Mouse (Mus musculus) MEL (cell line): ENCODE data around the gene Arpp21. TPM values are rescaled to one million over a fixed set of nuclear protein-coding genes. Genes with fewer than 3 reads are reported as not detected.

Experiments
- DNase-seq: peaks from one replicate; pipeline ENCODE4 v3.0.0; 2011; ENCODE audit warnings: low read depth, low spot score
- H3K27ac ChIP-seq: 2 replicates; pipeline ENCODE4 v1.5.1; 2012; ENCODE audit warnings: low read depth, mild to moderate bottlenecking, control low read depth, low read length, moderate library complexity; ENCODE audit not compliant: control insufficient read depth
- H3K27me3 ChIP-seq, 2 experiments: fragments of 150-350 bp in 1 of 2; sonication (generic) in 1 of 2; 2 replicates each; pipeline ENCODE4 v1.6.1; 2012; ENCODE audit warnings: low read length in 2 of 2, mild to moderate bottlenecking in 2 of 2, improper control_type of control experiment in 1 of 2, moderate library complexity in 1 of 2; ENCODE audit not compliant: insufficient read depth in 2 of 2, control insufficient read depth in 1 of 2
- H3K36me3 ChIP-seq, 2 experiments: 2 replicates each; pipeline ENCODE4 v1.6.1; 2012 to 2014; ENCODE audit warnings: low read length in 2 of 2, improper control_type of control experiment in 1 of 2, inconsistent platforms in 1 of 2, mild to moderate bottlenecking in 1 of 2; ENCODE audit not compliant: insufficient read depth in 2 of 2, control insufficient read depth in 1 of 2
- H3K4me1 ChIP-seq, 2 experiments: fragments of 150-350 bp in 1 of 2; sonication (generic) in 1 of 2; 2 replicates each; pipeline ENCODE4 v1.6.1; 2012; ENCODE audit warnings: low read length in 2 of 2, improper control_type of control experiment in 1 of 2, mild to moderate bottlenecking in 1 of 2; ENCODE audit not compliant: insufficient read depth in 2 of 2, control insufficient read depth in 1 of 2
- H3K4me3 ChIP-seq, 2 experiments: fragments of 150-350 bp in 1 of 2; sonication (generic) in 1 of 2; 2 replicates each; pipeline ENCODE4 v1.5.1; 2012; ENCODE audit warnings: low read depth in 2 of 2, low read length in 2 of 2, mild to moderate bottlenecking in 2 of 2, moderate library complexity in 2 of 2, control low read depth in 1 of 2, improper control_type of control experiment in 1 of 2; ENCODE audit not compliant: control insufficient read depth in 1 of 2, insufficient read depth in 1 of 2
- H3K79me2 ChIP-seq: 2 replicates; pipeline ENCODE4 v1.6.1; 2012; ENCODE audit warnings: mild to moderate bottlenecking, low read length, moderate library complexity; ENCODE audit not compliant: control insufficient read depth, poor library complexity, insufficient read depth
- H3K9ac ChIP-seq: 2 replicates; pipeline ENCODE4 v1.6.1; 2012; ENCODE audit warnings: low read depth, mild to moderate bottlenecking, control low read depth, low read length, moderate library complexity; ENCODE audit not compliant: control insufficient read depth, poor library complexity, severe bottlenecking
- H3K9me3 ChIP-seq: fragments of 150-350 bp; sonication (generic); replicated peaks from 2 replicates; pipeline ENCODE4 v1.6.1; 2012; ENCODE audit warnings: mild to moderate bottlenecking, low read length, improper control_type of control experiment, moderate library complexity; ENCODE audit not compliant: insufficient read depth
- CHD1 ChIP-seq: IDR thresholded peaks from 2 replicates; pipeline ENCODE4 v1.6.1; 2012; ENCODE audit warnings: low read depth, mild to moderate bottlenecking, inconsistent platforms, low read length, improper control_type of control experiment
- CHD2 ChIP-seq: IDR thresholded peaks from 2 replicates; pipeline ENCODE4 v1.6.1; 2011; ENCODE audit warnings: low read length, improper control_type of control experiment
- EP300 ChIP-seq, 2 experiments: IDR thresholded peaks; 2 replicates each; pipeline ENCODE4 v1.6.1; 2011; ENCODE audit warnings: improper control_type of control experiment in 2 of 2, low read length in 2 of 2, low read depth in 1 of 2, mild to moderate bottlenecking in 1 of 2
- ETS1 ChIP-seq: IDR thresholded peaks from 2 replicates; pipeline ENCODE4 v1.6.1; 2012; ENCODE audit warnings: low read depth, mild to moderate bottlenecking, inconsistent platforms, low read length, improper control_type of control experiment, moderate library complexity
- GATA1 ChIP-seq: IDR thresholded peaks from 2 replicates; pipeline ENCODE4 v1.6.1; 2011; ENCODE audit warnings: low read depth, low read length, improper control_type of control experiment
- HCFC1 ChIP-seq: IDR thresholded peaks from 2 replicates; pipeline ENCODE4 v1.6.1; 2012; ENCODE audit warnings: low read depth, mild to moderate bottlenecking, inconsistent platforms, low read length, improper control_type of control experiment, moderate library complexity
- JUND ChIP-seq: IDR thresholded peaks from 2 replicates; pipeline ENCODE4 v1.6.1; 2011; ENCODE audit warnings: low read depth, mild to moderate bottlenecking, improper control_type of control experiment, low read length
- KAT2A ChIP-seq: conservative IDR thresholded peaks from 2 replicates; pipeline ENCODE4 v1.6.1; 2012; ENCODE audit warnings: low read depth, low read length, improper control_type of control experiment, inconsistent platforms
- MEF2A ChIP-seq: IDR thresholded peaks from 2 replicates; pipeline ENCODE4 v1.6.1; 2014; ENCODE audit warnings: low read depth, mild to moderate bottlenecking, inconsistent platforms, low read length, improper control_type of control experiment; ENCODE audit not compliant: poor library complexity, insufficient replicate concordance, severe bottlenecking; ENCODE audit errors: extremely low read depth
- MXI1 ChIP-seq: IDR thresholded peaks from 2 replicates; pipeline ENCODE4 v1.6.1; 2011; ENCODE audit warnings: mild to moderate bottlenecking, low read depth, low read length, improper control_type of control experiment
- MYB ChIP-seq: IDR thresholded peaks from 2 replicates; pipeline ENCODE4 v1.6.1; 2011; ENCODE audit warnings: mild to moderate bottlenecking, low read depth, low read length, improper control_type of control experiment
- MYC ChIP-seq: IDR thresholded peaks from 2 replicates; pipeline ENCODE4 v1.6.1; 2011; ENCODE audit warnings: low read depth, mild to moderate bottlenecking, low read length, improper control_type of control experiment, moderate library complexity
- POLR2AphosphoS2 ChIP-seq: IDR thresholded peaks from 2 replicates; pipeline ENCODE4 v1.6.1; 2011; ENCODE audit warnings: low read length, improper control_type of control experiment
- POLR2AphosphoS5 ChIP-seq: IDR thresholded peaks from 2 replicates; pipeline ENCODE4 v1.6.1; 2012; ENCODE audit warnings: low read depth, borderline replicate concordance, mild to moderate bottlenecking, inconsistent platforms, low read length, moderate library complexity, mixed read lengths
- RCOR1 ChIP-seq: IDR thresholded peaks from 2 replicates; pipeline ENCODE4 v1.6.1; 2012; ENCODE audit warnings: low read depth, mild to moderate bottlenecking, inconsistent platforms, low read length, improper control_type of control experiment
- SIN3A ChIP-seq: IDR thresholded peaks from 2 replicates; pipeline ENCODE4 v1.6.1; 2012; ENCODE audit warnings: low read length, improper control_type of control experiment, inconsistent platforms
- TBP ChIP-seq: IDR thresholded peaks from 2 replicates; pipeline ENCODE4 v1.8.0; 2011; ENCODE audit warnings: low read depth, low read length, improper control_type of control experiment
- UBTF ChIP-seq: IDR thresholded peaks from 2 replicates; pipeline ENCODE4 v1.6.1; 2012; ENCODE audit warnings: low read depth, mild to moderate bottlenecking, inconsistent platforms, low read length, improper control_type of control experiment, moderate library complexity, borderline replicate concordance; ENCODE audit not compliant: insufficient read depth
- ZKSCAN1 ChIP-seq: IDR thresholded peaks from 2 replicates; pipeline ENCODE4 v1.6.1; 2012; ENCODE audit warnings: low read depth, mild to moderate bottlenecking, inconsistent platforms, low read length, improper control_type of control experiment, moderate library complexity
- ZMIZ1 ChIP-seq: IDR thresholded peaks from 2 replicates; pipeline ENCODE4 v1.6.1; 2012; ENCODE audit warnings: low read depth, mild to moderate bottlenecking, inconsistent platforms, low read length, improper control_type of control experiment, moderate library complexity
- ZNF384 ChIP-seq: IDR thresholded peaks from 2 replicates; pipeline ENCODE4 v1.6.1; 2012; ENCODE audit warnings: low read depth, mild to moderate bottlenecking, inconsistent platforms, low read length, improper control_type of control experiment
- polyA plus RNA-seq, 2 experiments: library from polyadenylated mRNA; stranded (reverse) in 1 of 2; unstranded in 1 of 2; fragments of >175 nt in 1 of 2; fragments of >200 nt in 1 of 2; gene quantifications; 2 replicates each; pipeline versions ENCODE4 v1.2.1 to v1.2.4; 2012; ENCODE audit warnings: low replicate concordance in 2 of 2, low read depth in 1 of 2; ENCODE audit not compliant: insufficient read length in 2 of 2, insufficient read depth in 1 of 2, missing spikeins in 1 of 2
- total RNA-seq: library from RNA; depleted of rRNA; stranded (reverse); fragments of 300-350 nt; gene quantifications from 2 replicates; pipeline ENCODE4 v1.2.3, GENCODE M21; 2012

Gene Arpp21
- total and polyA plus RNA-seq, 3 experiments = 0.10 to 0.12 TPM; not detected in 1

DNA sequence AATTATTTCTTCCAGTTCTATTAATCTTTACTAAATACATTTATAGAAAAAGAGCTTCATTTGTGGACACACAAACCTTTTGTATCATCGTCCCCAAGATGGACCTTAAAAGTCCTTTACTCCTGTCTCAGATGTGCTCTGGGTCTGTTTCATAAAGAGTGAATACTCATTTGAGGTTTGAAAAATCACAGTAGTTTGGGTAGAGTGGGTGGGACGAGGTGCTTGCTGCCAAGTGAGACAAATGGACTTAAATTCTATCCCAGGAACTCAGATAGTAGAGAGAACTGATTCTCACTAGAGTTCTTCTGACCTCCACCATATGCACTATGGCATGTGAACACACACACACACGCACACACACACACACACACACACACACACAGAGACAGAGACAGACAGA, 16.1 kb upstream of the Arpp21 start:
- H3K27me3 ChIP-seq = no peaks in the 10 kb centered on the region
- no peak overlapping the region for H3K27ac ChIP-seq
- DNase-seq = no peak
- H3K9me3 ChIP-seq = no peaks in the 10 kb centered on the region
- no peaks in the 10 kb centered on the region for H3K36me3 ChIP-seq
- H3K4me1 ChIP-seq = no peaks in the 10 kb centered on the region
- no peaks in the 10 kb centered on the region for H3K79me2 ChIP-seq
- H3K4me3 ChIP-seq = no peak overlapping the region
- H3K9ac ChIP-seq = no peak overlapping the region
- TF ChIP-seq HCFC1 (no peak), UBTF (no peak), JUND (no peak), TBP (no peak), MXI1 (no peak), ZMIZ1 (no peak), MYC (no peak), GATA1 (no peak), MYB (no peak), ETS1 (no peak), CHD1 (no peak), KAT2A (no peak), MEF2A (no peak), ZNF384 (no peak), CHD2 (no peak), POLR2AphosphoS5 (no peak), SIN3A (no peak)

DNA sequence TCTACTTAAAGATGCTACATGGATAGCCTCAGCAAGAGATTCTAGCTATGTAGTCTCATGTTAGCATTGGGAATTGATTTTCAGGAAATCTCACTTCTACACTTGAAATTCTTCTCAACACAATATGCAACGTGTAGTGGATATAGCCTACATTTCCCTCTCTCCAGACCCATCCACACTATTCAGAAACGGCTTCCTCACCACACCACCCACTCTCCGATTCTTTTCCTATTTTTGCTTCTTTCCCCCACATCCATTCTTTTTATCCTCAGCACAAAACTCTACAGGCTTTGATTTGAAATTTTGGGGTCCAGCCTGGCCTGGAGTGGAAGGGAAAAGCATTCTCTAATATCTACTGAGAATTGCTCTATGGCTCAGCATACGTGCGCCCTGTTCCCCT, 15.6 kb upstream of the Arpp21 start:
- no peaks in the 10 kb centered on the region for H3K4me1 ChIP-seq
- H3K27me3 ChIP-seq = no peaks in the 10 kb centered on the region
- DNase-seq = no peak
- TF ChIP-seq POLR2AphosphoS2 (no peak), TBP (no peak), EP300 (IDR thresholded peaks at IDR 0.05; ENCODE audit: low read depth in 1 of 2, low read length in 2 of 2) (no peak), ZKSCAN1 (no peak), RCOR1 (no peak), CHD1 (no peak)
- TF ChIP-seq, all 39 proteins: peak for 0
- Histone ChIP-seq H3K27ac (no peak overlapping the region), H3K4me3 (no peak overlapping the region), H3K79me2 (no peaks in the 10 kb centered on the region), H3K36me3 (no peaks in the 10 kb centered on the region), H3K9me3 (no peaks in the 10 kb centered on the region), H3K9ac (no peak overlapping the region)
